Mouse (Mus musculus): ENCODE measurements around the gene Taco1.

DNA sequence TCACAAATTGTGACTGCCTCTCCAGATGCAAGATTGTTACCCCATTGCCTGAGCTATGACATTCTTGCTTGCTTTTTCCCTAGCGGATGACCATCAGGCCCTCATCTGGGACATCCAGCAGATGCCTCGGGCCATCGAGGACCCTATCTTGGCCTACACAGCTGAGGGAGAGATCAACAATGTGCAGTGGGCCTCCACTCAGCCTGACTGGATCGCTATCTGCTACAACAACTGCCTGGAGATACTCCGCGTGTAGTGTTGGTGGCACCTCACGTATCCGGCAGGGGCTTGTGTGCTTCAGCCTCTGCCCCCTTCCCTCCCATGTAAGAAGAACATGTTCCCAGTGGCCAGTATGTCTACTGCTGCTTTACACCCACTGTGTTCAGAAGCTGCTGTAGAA, 11.3 kb upstream of the Taco1 start:
- TF ChIP-seq CTCF (IDR thresholded peaks at IDR 0.05; ENCODE audit: low read depth) (no peak), EP300 (optimal IDR thresholded peaks at IDR 0.05) (no peak)
